In the genomic region with DNA sequence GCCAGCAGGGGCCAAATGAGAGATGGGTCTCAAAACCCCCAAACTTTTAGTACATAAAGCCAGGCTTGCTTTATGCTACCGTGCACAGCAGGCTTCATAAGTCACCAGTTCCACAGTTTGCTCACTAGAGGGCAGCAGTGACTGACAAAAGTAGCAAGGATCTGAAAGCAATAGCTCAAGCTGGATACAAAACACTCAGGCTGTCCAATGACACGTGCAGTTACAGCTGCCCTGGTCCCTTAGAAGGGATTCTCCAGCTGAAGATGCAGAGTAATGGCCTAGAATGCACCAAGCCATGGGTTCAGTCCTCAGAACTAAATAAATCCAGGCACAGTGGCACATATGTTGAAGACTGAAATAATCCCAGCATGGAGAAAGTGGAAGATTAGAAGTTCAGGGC, we compare ENCODE assay signal across 9 mouse cellular contexts. TPM values are rescaled to one million over a fixed set of nuclear protein-coding genes. Genes with fewer than 3 reads are reported as not detected.
A peak's percentile ranks its signal among the peaks of the same experiment; 100 is the strongest.
DNase-seq lines count a peak whose midpoint lies in the region; ATAC-seq and TF ChIP-seq lines count a peak whose summit lies in the region.
"Had no signal": no experiment of that assay in that cellular context is flagged by ENCODE, and none has a peak within 500 bp of the region (broad histone marks: within the 10 kb centered on the region; RNA-seq: fewer than 3 reads in every experiment).

No protein-coding gene starts in this region.

- H3K36me3 ChIP-seq in heart, adult 2 months (ENCODE audit: control insufficient read depth, insufficient read depth, low read length): no peaks in the 10 kb centered on the region
- peaks cover 37% of the 10 kb centered on the region for H3K36me3 ChIP-seq in forebrain, embryonic 10.5 days (replicated peaks)

- DNase-seq in heart, adult 2 months: peak; percentile 54 to 63
- no peak for DNase-seq in heart, postnatal 25 days (ENCODE audit: low spot score)
- DNase-seq in c-Kit-negative CD71-positive TER-119-positive erythroid progenitor cells, embryonic 14.5 days (ENCODE audit: low read depth, low spot score): peak; percentile 76
- DNase-seq in forebrain, embryonic 10.5 days (ENCODE audit: extremely low spot score, low spot score): peak; percentile 71
- peak; percentile 60 to 83 for DNase-seq in layer of hippocampus, postnatal 14 days (ENCODE audit: low spot score in 2 of 2)
- peak; percentile 34 to 78 for DNase-seq in lung, postnatal 4 days
- DNase-seq in right cerebral cortex, postnatal 4 days: peak; percentile 40

- no peaks in the 10 kb centered on the region for H3K79me2 ChIP-seq in heart, adult 2 months (replicated peaks; ENCODE audit: control insufficient read depth, insufficient read depth, low read length)

- peak; percentile 91 for TF ChIP-seq EP300 in heart, adult 2 months (IDR thresholded peaks at IDR 0.05; ENCODE audit: insufficient read depth, low read depth, low read length)

- intact Hi-C loops in heart, adult 2 months (cut with DNase I): loop anchor here (1.0 to 2.0 kb wide), 2 partner anchors 60 to 120 kb away; no protein-coding TSS in a partner anchor
- intact Hi-C loops in heart, postnatal 25 days (cut with DNase I): loop anchor here (1.0 to 2.0 kb wide), 2 partner anchors 60 to 116 kb away; no protein-coding TSS in a partner anchor

- peaks cover 2% of the 10 kb centered on the region; the same call in 1 of the 2 replicates for H3K4me1 ChIP-seq in heart, adult 2 months (ENCODE audit: control insufficient read depth, insufficient read depth, low read length)
- peaks cover 37% of the 10 kb centered on the region for H3K4me1 ChIP-seq in forebrain, embryonic 10.5 days

- 0% methylated on average over 2 of the region's 2 CpGs for WGBS in heart, adult 2 months
- 3% methylated on average over 2 of the region's 2 CpGs for WGBS in forebrain, embryonic 10.5 days

- H3K27ac ChIP-seq in heart, adult 2 months: no peak overlapping the region
- H3K27ac ChIP-seq in forebrain, embryonic 10.5 days: no peak overlapping the region

- no peaks in the 10 kb centered on the region for H3K27me3 ChIP-seq in heart, adult 2 months (ENCODE audit: control insufficient read depth, insufficient read depth, low read length)
- H3K27me3 ChIP-seq in forebrain, embryonic 10.5 days (ENCODE audit: poor library complexity, severe bottlenecking): no peaks in the 10 kb centered on the region

- H3K4me3 ChIP-seq in heart, adult 2 months: no peak overlapping the region
- H3K4me3 ChIP-seq in forebrain, embryonic 10.5 days: no peak overlapping the region

- no peak overlapping the region for H3K9ac ChIP-seq in heart, adult 2 months (ENCODE audit: low read depth, low read length)

- no peaks in the 10 kb centered on the region; the same call in 1 of the 2 replicates for H3K9me3 ChIP-seq in forebrain, embryonic 10.5 days

- TF ChIP-seq CTCF in heart, adult 2 months (IDR thresholded peaks at IDR 0.05): peak; percentile 95

- no peak for TF ChIP-seq POLR2A in heart, adult 2 months (IDR thresholded peaks at IDR 0.05; ENCODE audit: insufficient read depth, low read depth, low read length)

- ATAC-seq in hematopoietic stem cell, adult 5-6 weeks (replicated peaks in 1 of 2; ENCODE audit: insufficient read depth in 1 of 2, low FRiP score in 2 of 2, low TSS enrichment in 1 of 2, low read depth in 1 of 2, poor library complexity in 2 of 2, severe bottlenecking in 2 of 2): peak; percentile 31 to 57; a peak in 3 of 4 replicates

RNA-seq across cellular contexts. Expression of gene Pmf1, which starts 3.0 kb away (rescaled TPM):
- total RNA-seq in heart, adult 2 months (2021): 10 to 100 TPM; 12.4 to 15.9 TPM
- 20.8 and 22.3 TPM in 2 replicates for polyA plus RNA-seq in heart, adult 2 months (2012; rRNA removed)
- total RNA-seq in heart, postnatal 25 days (2021): 10 to 100 TPM; 19.1 to 20.5 TPM
- polyA plus RNA-seq in forebrain, embryonic 10.5 days (2016; fragmentation: Nextera tagmentation; extraction: Ambion mirVana): 177 and 181 TPM in 2 replicates
- 60.8 and 97.2 TPM in 2 replicates for total RNA-seq in hematopoietic stem cell, adult 5-6 weeks (2017)
- 1 to 10 TPM; 6.9 to 9.9 TPM for total RNA-seq in layer of hippocampus, postnatal 14 days (2021)

RNA-seq across cellular contexts. Expression of gene Slc25a44, which starts 17.8 kb away (rescaled TPM):
- total RNA-seq in heart, adult 2 months (2021): 10 to 100 TPM; 11.9 to 14.6 TPM
- 19.1 and 25.9 TPM in 2 replicates for polyA plus RNA-seq in heart, adult 2 months (2012; rRNA removed)
- 10 to 100 TPM; 11.2 to 13.2 TPM for total RNA-seq in heart, postnatal 25 days (2021)
- polyA plus RNA-seq in forebrain, embryonic 10.5 days (2016; fragmentation: Nextera tagmentation; extraction: Ambion mirVana): 17.9 and 20.0 TPM in 2 replicates
- total RNA-seq in hematopoietic stem cell, adult 5-6 weeks (2017): 11.5 and 15.6 TPM in 2 replicates
- 10 to 100 TPM; 68.6 to 70.3 TPM for total RNA-seq in layer of hippocampus, postnatal 14 days (2021)

RNA-seq across cellular contexts. Expression of gene Bglap, which starts 22.8 kb away (rescaled TPM):
- not detected for total RNA-seq in heart, adult 2 months (2021)
- not detected in 2 replicates for polyA plus RNA-seq in heart, adult 2 months (2012; rRNA removed)
- total RNA-seq in heart, postnatal 25 days (2021): not detected
- 0.84 TPM in 1 of 2 replicates, not detected in the other for polyA plus RNA-seq in forebrain, embryonic 10.5 days (2016; fragmentation: Nextera tagmentation; extraction: Ambion mirVana)
- not detected in 2 replicates for total RNA-seq in hematopoietic stem cell, adult 5-6 weeks (2017)
- total RNA-seq in layer of hippocampus, postnatal 14 days (2021): 1 to 10 TPM in 1 of 2 experiments, not detected in 1; 1.3 TPM
- polyA plus RNA-seq: stomach, embryonic 16.5 days had no signal

RNA-seq across cellular contexts. Expression of gene Bglap2, which starts 28.6 kb away (rescaled TPM):
- not detected for total RNA-seq in heart, adult 2 months (2021)
- polyA plus RNA-seq in heart, adult 2 months (2012; rRNA removed): 0.84 and 0.85 TPM in 2 replicates
- total RNA-seq in heart, postnatal 25 days (2021): not detected
- not detected in 2 replicates for polyA plus RNA-seq in forebrain, embryonic 10.5 days (2016; fragmentation: Nextera tagmentation; extraction: Ambion mirVana)
- not detected in 2 replicates for total RNA-seq in hematopoietic stem cell, adult 5-6 weeks (2017)
- total RNA-seq in layer of hippocampus, postnatal 14 days (2021): not detected

RNA-seq across cellular contexts. Expression of gene Bglap3, which starts 34.5 kb away (rescaled TPM):
- total RNA-seq in heart, adult 2 months (2021): not detected
- polyA plus RNA-seq in heart, adult 2 months (2012; rRNA removed): not detected in 2 replicates
- not detected for total RNA-seq in heart, postnatal 25 days (2021)
- 0.10 and 0.24 TPM in 2 replicates for polyA plus RNA-seq in forebrain, embryonic 10.5 days (2016; fragmentation: Nextera tagmentation; extraction: Ambion mirVana)
- not detected in 2 replicates for total RNA-seq in hematopoietic stem cell, adult 5-6 weeks (2017)
- not detected for total RNA-seq in layer of hippocampus, postnatal 14 days (2021)
